Mouse (Mus musculus) heart, postnatal 10 days (tissue): Measurements from ENCODE around the gene Olfr666. TPM values are rescaled to one million over a fixed set of nuclear protein-coding genes. Genes with fewer than 3 reads are reported as not detected.
"Not testable (repeated sequence)": the region's sequence is repeated elsewhere in the genome, so short reads cannot be mapped to it uniquely, and the experiment has no call there.

Source experiments
- DNase-seq, 2 experiments: peaks; one replicate each; pipeline ENCODE4 v3.0.0; 2021
- intact Hi-C: fragments of 180-260 bp; cut with DNase I; formaldehyde crosslinking; loops from one replicate; pipeline ENCODE4 v1.15.1; 2025
- total RNA-seq, 2 experiments: library from RNA; stranded (reverse); gene quantifications; 2 replicates each; pipeline ENCODE4 v1.2.3; 2021

Olfr666 gene
- not detected for total RNA-seq

DNA sequence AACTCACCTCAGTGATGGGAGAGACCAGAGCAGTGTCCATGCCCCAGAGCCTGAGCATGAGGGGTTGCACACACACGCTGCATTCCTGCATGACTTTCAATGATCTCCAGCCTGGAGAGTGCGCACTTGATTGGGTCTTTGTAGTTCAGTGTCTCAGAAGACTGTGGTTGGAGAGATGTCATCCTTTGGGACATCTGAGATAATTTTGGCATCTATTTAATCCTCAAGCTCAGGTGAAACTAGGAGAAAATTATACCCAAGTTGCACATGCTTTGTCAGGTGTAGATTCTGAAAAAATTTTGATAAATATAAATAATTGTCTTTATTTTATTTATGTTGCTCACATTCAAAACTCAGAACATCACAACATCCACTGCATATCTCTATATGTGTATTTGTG is at the start of gene Olfr666:
Gene Olfr666, minus strand, starts transcription at position 101 of the 400 bp plus-strand sequence.
- DNase-seq = no peak
- intact Hi-C loops = no loop called here

DNA sequence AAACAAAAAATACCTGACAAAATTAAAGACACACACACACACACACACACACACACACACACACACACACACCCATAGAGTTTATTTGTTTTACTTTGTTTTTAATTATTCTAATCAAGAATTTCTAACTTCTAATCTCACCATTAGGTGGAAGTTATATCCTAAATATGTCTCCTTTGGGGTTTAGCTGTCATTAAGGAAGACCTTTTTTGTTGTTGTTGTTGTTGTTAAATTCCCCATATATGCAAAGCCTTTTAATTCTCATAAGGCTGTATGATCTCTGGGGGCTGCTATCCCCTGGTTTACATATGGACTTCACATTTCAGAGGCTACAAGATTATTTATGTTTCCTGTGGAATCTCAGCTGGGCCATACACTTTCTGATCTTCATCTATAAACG is 38.2 kb upstream of the Olfr666 start, which contains the start of gene Olfr669:
Gene Olfr669, plus strand, starts transcription at position 301 of the 400 bp plus-strand sequence.
- DNase-seq = no peak
- intact Hi-C loops = no loop called here

DNA sequence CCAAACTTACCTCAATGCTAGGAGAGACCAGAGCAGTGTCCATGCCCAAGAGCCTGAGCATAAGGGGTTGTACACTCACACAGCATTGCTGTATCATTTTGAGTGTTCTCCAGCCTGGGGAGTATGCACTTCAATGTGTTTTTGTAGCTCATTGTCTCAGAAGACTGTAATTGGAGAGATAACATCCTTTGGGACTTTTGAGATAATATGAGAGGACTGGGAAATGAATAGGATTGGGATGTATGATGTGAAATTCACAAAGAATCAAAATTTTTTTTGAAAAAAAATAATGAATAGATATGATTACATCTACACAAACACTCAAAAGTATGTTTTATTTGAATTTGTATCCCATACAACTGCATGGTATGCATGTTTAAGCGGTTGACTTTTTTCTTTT is 32.2 kb upstream of the Olfr666 start, which contains the start of gene Olfr668:
Gene Olfr668, minus strand, starts transcription at position 101 of the 400 bp plus-strand sequence.
- no peak for DNase-seq
- intact Hi-C loops = no loop called here

DNA sequence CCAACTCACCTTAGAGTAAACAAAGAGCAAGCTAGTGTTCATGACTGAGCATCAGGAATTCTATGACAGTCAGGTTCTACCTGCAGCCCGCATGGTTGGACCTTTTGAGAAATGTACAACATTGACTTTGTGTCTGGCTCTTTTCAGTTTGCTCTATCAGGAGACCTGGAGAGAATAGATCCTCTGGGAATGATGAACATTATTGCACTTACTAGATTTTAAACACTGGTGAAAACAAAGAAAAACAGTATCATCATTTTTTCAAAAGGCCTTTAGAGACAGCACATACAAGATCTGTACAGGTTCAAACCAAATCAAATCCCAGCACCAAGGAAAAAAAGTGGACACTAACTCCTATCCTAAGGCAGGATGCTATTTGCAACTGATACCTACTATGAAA is 25.6 kb upstream of the Olfr666 start, which contains the start of gene Olfr667:
Gene Olfr667, minus strand, starts transcription at position 101 of the 400 bp plus-strand sequence.
- intact Hi-C loops = no loop called here
- DNase-seq = no peak

DNA sequence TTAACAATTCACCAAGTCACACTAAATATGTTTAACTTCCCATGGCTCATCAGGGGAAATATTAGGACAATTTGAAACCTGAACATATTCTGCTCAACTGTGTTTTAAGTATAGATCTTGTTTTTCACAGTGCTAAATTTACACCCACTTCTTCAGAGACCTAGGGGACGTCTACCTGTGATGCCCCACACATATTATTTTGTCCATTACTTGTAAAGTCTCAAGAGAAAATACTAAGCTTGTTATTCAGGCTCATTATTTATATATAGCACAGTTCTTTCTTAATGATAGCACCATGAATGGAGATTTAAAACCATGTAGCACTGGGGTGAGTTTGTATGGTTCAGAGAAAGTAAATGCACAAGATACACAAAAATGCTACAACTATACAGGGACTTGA is 18.0 kb downstream of the Olfr666 start, which contains the start of gene Olfr665:
Gene Olfr665, plus strand, starts transcription at position 301 of the 400 bp plus-strand sequence.
- intact Hi-C loops = no loop called here
- DNase-seq = no peak

DNA sequence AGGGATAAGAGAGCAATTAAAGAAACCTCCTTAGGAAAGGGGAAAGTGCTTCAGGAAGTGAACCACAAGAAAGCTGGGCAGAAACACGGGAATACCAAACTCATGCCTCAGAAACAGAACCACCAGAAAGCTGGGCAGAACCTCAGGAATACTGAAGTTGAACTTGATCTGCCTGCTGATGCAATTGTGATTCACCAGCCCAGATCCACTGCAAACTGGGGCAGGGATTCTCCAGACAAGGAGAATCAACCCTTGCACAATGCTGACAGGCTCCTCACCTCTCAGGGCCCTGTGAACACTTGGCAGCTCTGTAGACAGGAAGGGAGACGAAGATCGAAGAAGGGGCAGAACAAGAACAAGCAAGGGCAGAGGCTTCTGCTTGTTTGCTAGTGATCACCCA is 34.4 kb downstream of the Olfr666 start:
- intact Hi-C loops = no loop called here
- DNase-seq = no peak

DNA sequence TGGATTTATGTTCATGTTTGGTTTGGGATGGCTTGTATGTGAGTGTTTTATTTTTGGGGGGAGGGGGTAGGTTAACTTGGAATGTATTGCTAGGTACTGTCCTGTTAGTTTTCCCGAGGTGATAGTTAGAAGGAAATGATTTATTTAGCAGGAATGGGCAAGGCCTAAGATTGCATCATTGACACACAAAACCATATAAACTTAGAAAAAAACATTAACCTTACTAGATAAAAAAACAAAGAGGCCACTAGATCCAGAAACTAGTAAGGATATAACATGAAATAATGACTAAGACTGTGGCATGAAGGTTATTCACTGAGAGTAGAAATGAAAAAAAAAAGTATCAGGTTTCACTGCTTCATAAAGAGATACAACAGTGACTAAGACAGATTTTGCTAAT is 38.1 kb downstream of the Olfr666 start:
- intact Hi-C loops = no loop called here
- no peak for DNase-seq

DNA sequence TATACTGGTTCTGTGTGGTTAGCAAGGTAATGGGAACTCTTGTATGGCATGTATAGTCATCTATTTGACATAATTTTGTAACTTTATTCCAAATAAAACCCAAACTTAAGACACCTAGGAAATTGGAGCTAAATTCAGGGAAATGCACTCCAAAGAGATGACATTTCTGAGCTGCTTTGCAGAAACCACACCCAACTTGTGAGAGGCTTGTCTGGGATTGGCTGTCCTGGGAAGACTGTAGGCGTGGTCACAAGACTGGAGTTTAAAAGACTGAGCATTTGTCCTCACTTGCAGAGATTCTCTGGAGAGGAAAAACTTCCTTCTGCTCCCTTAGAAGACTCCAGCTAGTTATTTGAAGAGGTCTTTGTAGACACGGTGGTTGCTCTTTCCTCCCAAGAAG is 39.0 kb downstream of the Olfr666 start, which contains the start of gene Usp17la:
Gene Usp17la, plus strand, starts transcription at position 301 of the 400 bp plus-strand sequence.
- intact Hi-C loops, DNase-seq: not testable (repeated sequence)

DNA sequence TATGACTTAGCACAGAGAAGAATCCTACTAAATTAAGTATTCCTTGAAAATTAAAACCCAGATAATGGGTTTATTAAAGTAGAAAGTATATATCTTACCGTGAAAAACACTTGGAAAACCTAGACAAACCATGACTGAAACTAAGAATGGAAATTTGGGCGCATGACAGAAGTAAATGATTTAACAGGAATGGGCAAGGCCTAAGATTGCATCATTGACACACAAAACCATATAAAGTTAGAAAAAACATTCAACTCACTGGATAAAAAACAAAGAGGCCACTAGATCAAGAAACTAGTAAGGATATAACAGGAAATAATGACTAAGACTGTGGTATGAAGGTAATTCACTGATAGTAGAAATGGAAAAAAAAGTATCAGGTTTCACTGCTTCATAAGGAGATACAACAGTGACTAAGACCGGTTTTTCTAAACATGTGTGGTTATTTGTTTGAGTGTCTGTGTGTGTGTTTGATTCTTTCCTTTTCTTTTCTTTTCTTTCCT is 40.5 kb downstream of the Olfr666 start:
- DNase-seq = no peak
- intact Hi-C loops = no loop called here

DNA sequence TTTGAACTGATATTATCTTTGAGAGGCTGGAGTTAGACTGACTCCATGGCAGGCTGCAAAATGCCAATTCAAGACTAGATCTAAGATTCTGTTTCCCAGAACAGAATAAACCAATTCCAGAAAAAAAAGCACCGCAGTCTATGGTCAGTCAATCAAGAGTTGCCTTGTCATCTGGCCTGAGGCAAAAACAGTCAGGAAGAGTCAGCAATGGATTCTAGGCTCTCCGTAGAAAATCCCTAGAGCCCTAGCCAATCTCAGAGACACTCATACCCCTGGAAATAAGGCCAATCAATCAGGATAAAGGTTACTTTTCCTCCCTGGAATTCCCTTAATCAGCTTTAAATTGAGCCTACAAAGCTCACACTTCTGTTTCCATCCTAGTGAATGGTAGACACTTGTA is 44.2 kb downstream of the Olfr666 start:
- DNase-seq, intact Hi-C loops: not testable (repeated sequence)

DNA sequence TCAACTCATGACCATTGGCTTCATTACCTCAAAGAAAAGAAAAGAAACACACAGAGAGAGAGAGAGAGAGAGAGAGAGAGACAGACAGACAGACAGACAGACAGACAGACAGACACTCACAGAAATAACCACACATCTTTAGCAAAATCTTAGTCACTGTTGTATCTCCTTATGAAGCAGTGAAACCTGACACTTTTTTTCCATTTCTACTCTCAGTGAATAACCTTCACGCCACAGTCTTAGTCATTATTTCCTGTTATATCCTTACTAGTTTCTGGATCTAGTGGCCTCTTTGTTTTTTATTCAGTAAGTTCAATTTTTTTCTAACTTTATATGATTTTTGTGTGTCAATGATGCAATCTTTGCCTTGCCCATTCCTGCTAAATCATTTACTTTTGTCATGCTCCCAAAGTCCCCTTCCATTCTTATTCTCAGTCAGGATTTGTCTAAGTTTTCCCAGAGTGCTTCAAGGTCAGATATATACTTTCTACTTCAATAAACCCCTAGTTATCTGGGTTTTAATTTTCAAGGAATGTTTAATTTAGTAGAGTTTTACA is 51.9 kb downstream of the Olfr666 start:
- intact Hi-C loops = no loop called here
- DNase-seq = no peak

DNA sequence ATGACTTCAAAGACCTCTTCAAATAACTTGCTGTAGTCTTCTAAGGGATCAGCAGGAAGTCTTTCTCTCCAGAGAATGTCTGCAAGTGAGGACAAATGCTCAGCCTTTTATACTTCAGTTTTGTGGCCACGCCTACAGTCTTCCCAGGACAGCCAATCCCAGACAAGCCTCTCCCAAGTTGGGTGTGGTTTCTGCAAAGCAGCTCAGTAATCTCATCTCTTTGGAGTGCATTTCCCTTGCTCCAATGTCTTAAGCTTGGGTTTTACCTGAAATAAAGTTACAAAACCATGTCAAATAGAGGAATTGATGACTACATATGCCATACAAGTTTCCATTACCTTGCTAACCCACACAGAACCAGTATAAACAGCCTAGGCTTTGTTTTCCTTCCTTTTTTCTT is 53.2 kb downstream of the Olfr666 start, which contains the start of gene Usp17lb:
Gene Usp17lb, minus strand, starts transcription at position 101 of the 400 bp plus-strand sequence.
- no peak for DNase-seq
- intact Hi-C loops = no loop called here

Other genes with a start within 250 kb of the Olfr666 start
- not detected for gene Olfr658, start 248.6 kb downstream of the Olfr666 start, total RNA-seq
- gene Olfr659, start 229.2 kb downstream of the Olfr666 start, total RNA-seq = not detected
- not detected for gene Olfr661, start 209.5 kb downstream of the Olfr666 start, total RNA-seq
- gene Usp17le, start 118.5 kb downstream of the Olfr666 start, total RNA-seq = not detected
- gene Usp17lb, start 53.3 kb downstream of the Olfr666 start, total RNA-seq = not detected
- not detected for gene Usp17la, start 38.9 kb downstream of the Olfr666 start, total RNA-seq
- not detected for gene Olfr665, start 17.9 kb downstream of the Olfr666 start, total RNA-seq
- gene Olfr667, start 25.5 kb upstream of the Olfr666 start, total RNA-seq = not detected
- not detected for gene Olfr668, start 32.1 kb upstream of the Olfr666 start, total RNA-seq
- not detected for gene Olfr669, start 38.3 kb upstream of the Olfr666 start, total RNA-seq
- gene Olfr670, start 66.7 kb upstream of the Olfr666 start, total RNA-seq = not detected
- gene Olfr671, start 83.2 kb upstream of the Olfr666 start, total RNA-seq = not detected
- gene Olfr672, start 106.1 kb upstream of the Olfr666 start, total RNA-seq = not detected
- gene Olfr675, start 132.5 kb upstream of the Olfr666 start, total RNA-seq = not detected
- not detected for gene Olfr676, start 136.7 kb upstream of the Olfr666 start, total RNA-seq
- not detected for gene Olfr677, start 155.4 kb upstream of the Olfr666 start, total RNA-seq
- gene Olfr678, start 168.5 kb upstream of the Olfr666 start, total RNA-seq = not detected
- gene Olfr679, start 185.3 kb upstream of the Olfr666 start, total RNA-seq = not detected
- not detected for gene Olfr680-ps1, start 196.9 kb upstream of the Olfr666 start, total RNA-seq
- not detected for gene Olfr681, start 220.9 kb upstream of the Olfr666 start, total RNA-seq